Mouse (Mus musculus) ES-Bruce4 (cell line): ENCODE results near the gene Trio. TPM values are rescaled to one million over a fixed set of nuclear protein-coding genes. Genes with fewer than 3 reads are reported as not detected.

Experiments
- H3K27ac ChIP-seq: 2 replicates; pipeline ENCODE4 v1.5.1; 2012; ENCODE audit warnings: low read length, inconsistent platforms; ENCODE audit not compliant: insufficient read depth
- H3K27me3 ChIP-seq: 2 replicates; pipeline ENCODE4 v1.6.1; 2012; ENCODE audit warnings: mild to moderate bottlenecking, low read length, inconsistent platforms; ENCODE audit not compliant: control insufficient read depth, poor library complexity, insufficient read depth, severe bottlenecking
- H3K36me3 ChIP-seq: 2 replicates; pipeline ENCODE4 v1.6.1; 2012; ENCODE audit warnings: inconsistent platforms, mild to moderate bottlenecking, low read length, moderate library complexity; ENCODE audit not compliant: control insufficient read depth, poor library complexity, insufficient read depth, severe bottlenecking
- H3K4me1 ChIP-seq: one replicate; pipeline ENCODE4 v1.8.1; 2011; ENCODE audit warnings: low read length; ENCODE audit not compliant: control insufficient read depth, insufficient read depth
- H3K4me3 ChIP-seq: 2 replicates; pipeline ENCODE4 v1.5.1; 2011; ENCODE audit warnings: low read depth, mild to moderate bottlenecking, low read length
- H3K9ac ChIP-seq: 2 replicates; pipeline ENCODE4 v1.6.1; 2012; ENCODE audit warnings: low read depth, mild to moderate bottlenecking, inconsistent platforms; ENCODE audit not compliant: poor library complexity, severe bottlenecking
- H3K9me3 ChIP-seq: replicated peaks from 2 replicates; pipeline ENCODE4 v1.6.1; 2012; ENCODE audit warnings: mild to moderate bottlenecking, low read length, inconsistent platforms; ENCODE audit not compliant: control insufficient read depth, poor library complexity, insufficient read depth, severe bottlenecking
- CTCF ChIP-seq: IDR thresholded peaks from one replicate; pipeline ENCODE4 v1.8.1; 2011; ENCODE audit warnings: low read depth, low read length
- EP300 ChIP-seq: IDR thresholded peaks from 2 replicates; pipeline ENCODE4 v1.6.1; 2011; ENCODE audit warnings: low read depth, low read length; ENCODE audit not compliant: insufficient read depth
- POLR2A ChIP-seq: IDR thresholded peaks from one replicate; pipeline ENCODE4 v1.8.1; 2011; ENCODE audit warnings: low read length; ENCODE audit not compliant: insufficient read depth
- polyA plus RNA-seq: library from polyadenylated mRNA; stranded (reverse); fragments of >200 nt; gene quantifications from 2 replicates; pipeline ENCODE4 v1.2.4, GENCODE M21; 2011; ENCODE audit warnings: low read depth; ENCODE audit not compliant: missing spikeins, insufficient read depth, insufficient read length

Gene Trio
- polyA plus RNA-seq, 1 experiment: 62.2 TPM

DNA sequence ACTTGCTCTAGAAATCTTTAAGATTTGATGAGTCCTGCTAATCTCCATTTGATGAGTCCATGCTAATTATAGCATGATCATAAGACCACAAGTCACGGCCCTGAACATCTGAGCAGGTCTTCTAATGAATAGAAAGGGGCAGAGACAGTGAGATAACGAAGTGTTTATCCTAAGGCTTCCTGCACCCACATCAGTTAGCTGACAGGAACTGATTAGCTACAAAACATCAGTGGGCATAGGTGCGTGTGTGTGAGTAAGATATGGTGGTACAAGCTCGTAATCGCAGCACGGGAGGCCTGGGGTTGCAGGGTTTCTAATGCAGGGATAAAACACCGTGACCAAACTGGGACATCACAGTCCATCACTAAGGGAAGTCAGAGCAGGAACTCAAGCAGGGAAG, 37.7 kb downstream of the Trio start:
- Histone ChIP-seq H3K9ac (no peak overlapping the region), H3K27me3 (no peaks in the 10 kb centered on the region), H3K9me3 (no peaks in the 10 kb centered on the region), H3K4me1 (peaks cover 2% of the 10 kb centered on the region), H3K27ac (no peak overlapping the region), H3K4me3 (no peak overlapping the region), H3K36me3 (no peaks in the 10 kb centered on the region)
- no peak for TF ChIP-seq CTCF
- TF ChIP-seq POLR2A: no peak
- no peak for TF ChIP-seq EP300

DNA sequence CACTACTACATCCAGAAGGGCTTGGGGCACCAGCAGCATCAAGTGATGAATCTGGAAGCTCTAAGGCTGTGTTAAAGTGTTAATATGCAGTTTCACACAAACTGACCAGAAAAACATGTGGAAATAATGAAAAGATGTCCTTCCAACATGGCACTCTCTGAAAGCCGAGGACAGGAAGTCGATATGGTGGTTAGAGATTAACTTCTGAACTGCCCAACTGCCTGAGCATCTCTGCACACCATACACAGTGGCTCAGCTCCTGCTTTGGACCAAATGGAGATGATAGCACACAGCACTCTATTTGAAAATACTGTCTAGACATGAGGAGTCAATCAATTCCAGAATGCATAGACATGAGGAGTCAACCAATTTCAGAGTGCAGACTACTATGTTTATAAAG, 40.8 kb downstream of the Trio start:
- Histone ChIP-seq H3K4me1 (no peaks in the 10 kb centered on the region), H3K9ac (no peak overlapping the region), H3K4me3 (no peak overlapping the region), H3K27ac (no peak overlapping the region), H3K9me3 (no peaks in the 10 kb centered on the region), H3K27me3 (no peaks in the 10 kb centered on the region), H3K36me3 (no peaks in the 10 kb centered on the region)
- TF ChIP-seq POLR2A: no peak
- TF ChIP-seq CTCF: no peak
- TF ChIP-seq EP300: no peak

DNA sequence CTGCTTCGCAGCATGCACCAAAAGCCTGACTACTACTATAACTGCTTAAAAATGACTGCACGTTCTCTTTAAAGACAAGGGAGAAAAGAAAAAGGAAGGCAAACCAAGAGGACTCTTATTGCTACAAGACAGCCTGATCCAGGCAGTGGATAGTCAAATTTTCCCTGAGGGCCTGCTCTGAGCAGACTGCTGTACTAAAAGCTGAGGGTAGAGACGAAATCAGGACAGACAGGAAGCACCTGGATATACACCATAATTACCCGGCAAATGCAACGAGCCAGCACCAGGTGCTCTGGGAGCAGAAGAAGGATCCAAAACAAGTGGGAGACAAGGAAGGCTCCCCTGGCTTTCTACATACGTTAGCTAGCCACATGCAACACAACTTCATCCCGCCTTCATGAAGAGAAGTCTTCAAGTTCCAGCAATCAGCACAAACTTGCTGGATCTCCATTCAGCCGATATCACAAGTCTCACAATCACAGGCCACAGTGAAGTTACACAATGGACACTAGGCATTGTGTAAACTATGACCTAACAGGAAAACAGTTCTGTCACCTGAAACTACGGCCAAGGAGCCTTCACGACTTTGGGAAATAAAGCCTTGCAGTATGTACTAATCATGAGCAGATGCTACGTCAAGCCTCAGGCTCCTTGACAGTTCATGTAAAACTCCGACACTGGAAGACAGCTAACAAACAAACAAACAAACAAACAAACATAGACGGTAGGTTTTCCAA, 43.7 kb downstream of the Trio start:
- no peaks in the 10 kb centered on the region for H3K36me3 ChIP-seq
- no peak overlapping the region for H3K4me3 ChIP-seq
- no peak for TF ChIP-seq EP300
- TF ChIP-seq POLR2A: no peak
- no peak for TF ChIP-seq CTCF
- H3K27me3 ChIP-seq: no peaks in the 10 kb centered on the region
- no peak overlapping the region for H3K9ac ChIP-seq
- no peaks in the 10 kb centered on the region for H3K9me3 ChIP-seq
- H3K27ac ChIP-seq: no peak overlapping the region
- H3K4me1 ChIP-seq: no peaks in the 10 kb centered on the region

DNA sequence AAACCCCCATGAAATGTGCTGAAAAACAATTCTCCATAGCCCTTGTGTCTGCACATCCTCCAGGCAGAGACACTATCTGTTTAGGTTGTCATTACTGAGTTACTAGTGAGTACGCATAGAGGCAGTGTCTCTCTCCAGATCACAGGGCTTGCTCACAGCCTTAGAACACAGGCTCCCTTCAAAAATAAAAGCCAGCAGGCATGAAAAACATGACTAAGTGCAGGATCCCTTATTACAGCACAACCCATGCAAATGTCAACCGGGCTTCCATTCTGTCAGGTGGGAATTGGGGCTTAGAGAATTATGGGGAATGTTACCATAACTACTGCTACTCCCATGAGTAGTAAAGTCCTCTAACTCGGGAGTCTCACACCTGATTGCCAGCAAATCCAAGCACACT, 44.4 kb downstream of the Trio start:
- H3K9me3 ChIP-seq: no peaks in the 10 kb centered on the region
- H3K27me3 ChIP-seq: no peaks in the 10 kb centered on the region
- no peak overlapping the region for H3K9ac ChIP-seq
- no peaks in the 10 kb centered on the region for H3K4me1 ChIP-seq
- no peak overlapping the region for H3K27ac ChIP-seq
- H3K4me3 ChIP-seq: no peak overlapping the region
- H3K36me3 ChIP-seq: no peaks in the 10 kb centered on the region
- TF ChIP-seq CTCF: no peak
- no peak for TF ChIP-seq EP300
- TF ChIP-seq POLR2A: no peak

DNA sequence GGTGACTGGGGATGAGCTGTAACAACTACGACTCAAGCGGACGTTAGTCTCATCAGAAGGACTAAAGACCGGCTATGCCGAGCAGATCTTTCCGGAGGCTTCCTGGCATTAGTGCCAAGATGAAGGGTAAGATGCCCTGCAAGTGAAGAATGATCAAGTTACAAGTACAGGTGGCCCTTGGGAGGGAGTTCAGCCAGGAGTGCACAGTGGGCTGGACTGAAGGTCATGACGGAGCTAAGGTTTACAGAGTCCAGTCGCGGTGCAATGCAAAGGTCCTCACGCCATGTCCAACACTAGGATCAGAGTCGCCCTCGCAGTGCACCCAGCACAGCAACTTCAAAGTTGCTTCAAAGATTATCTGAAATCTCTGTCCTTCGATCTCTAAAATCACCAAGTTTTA, 45.2 kb downstream of the Trio start:
- no peaks in the 10 kb centered on the region for H3K4me1 ChIP-seq
- TF ChIP-seq POLR2A (no peak), CTCF (no peak), EP300 (no peak)
- no peaks in the 10 kb centered on the region for H3K27me3 ChIP-seq
- H3K36me3 ChIP-seq: no peaks in the 10 kb centered on the region
- no peak overlapping the region for H3K9ac ChIP-seq
- H3K4me3 ChIP-seq: no peak overlapping the region
- no peak overlapping the region for H3K27ac ChIP-seq
- no peaks in the 10 kb centered on the region for H3K9me3 ChIP-seq

DNA sequence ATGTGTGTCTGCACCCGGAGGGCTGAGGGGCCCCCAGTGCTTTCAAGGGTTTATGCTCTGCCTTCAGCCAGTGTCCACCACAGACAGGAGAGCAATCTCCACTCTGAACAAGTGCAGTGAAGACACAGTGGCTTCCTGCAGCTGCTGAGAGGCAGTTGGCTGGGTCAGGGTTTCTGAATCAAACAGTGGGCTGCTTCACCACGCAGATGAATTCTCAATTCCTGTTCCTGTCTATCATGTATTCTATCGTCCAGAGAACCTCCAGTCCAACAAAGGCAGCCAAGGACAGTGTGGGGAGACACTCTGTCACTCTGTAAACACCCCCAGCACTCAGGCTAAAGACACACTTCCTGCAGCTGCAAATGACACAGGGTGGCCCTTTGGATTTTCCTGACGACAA, 48.7 kb downstream of the Trio start:
- no peaks in the 10 kb centered on the region for H3K36me3 ChIP-seq

More for the DNA sequence above, 48.7 kb downstream of the Trio start:
- Histone ChIP-seq H3K4me3 (no peak overlapping the region), H3K27me3 (no peaks in the 10 kb centered on the region), H3K27ac (no peak overlapping the region), H3K4me1 (no peaks in the 10 kb centered on the region), H3K9ac (no peak overlapping the region), H3K9me3 (no peaks in the 10 kb centered on the region)
- TF ChIP-seq CTCF (no peak), POLR2A (no peak), EP300 (no peak)
